ENCODE assay signal across 35 mouse cellular contexts in the genomic region with DNA sequence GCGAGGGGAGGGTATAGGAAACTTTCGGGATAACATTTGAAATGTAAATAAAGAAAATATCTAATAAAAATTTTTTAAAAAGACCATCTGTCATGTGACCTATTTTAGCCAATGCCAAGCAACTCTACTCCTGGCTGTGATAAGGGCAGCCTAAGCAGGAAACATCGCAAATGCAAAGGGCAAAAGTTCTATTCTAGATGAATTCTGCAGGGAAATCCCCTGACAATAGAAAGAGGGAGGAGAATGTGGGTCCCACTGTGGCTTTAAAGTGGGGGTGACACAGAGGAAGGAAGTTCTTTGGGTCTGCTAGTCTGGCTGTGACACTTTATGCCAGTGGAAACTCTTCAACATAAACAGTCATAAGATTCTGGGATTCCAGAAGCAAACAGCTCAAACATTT. TPM values are rescaled to one million over a fixed set of nuclear protein-coding genes. Genes with fewer than 3 reads are reported as not detected.
DNase-seq lines count a peak whose midpoint lies in the region; ATAC-seq lines count a peak whose summit lies in the region.
"Had no signal": no experiment of that assay in that cellular context is flagged by ENCODE, and none has a peak within 500 bp of the region (broad histone marks: within the 10 kb centered on the region; RNA-seq: fewer than 3 reads in every experiment).

No protein-coding gene starts in this region.

- H3K36me3 ChIP-seq in splenic B cell, adult 2 months (ENCODE audit: control insufficient read depth, insufficient read depth, low read length, poor library complexity, severe bottlenecking) = no peaks in the 10 kb centered on the region
- H3K36me3 ChIP-seq in intestine, embryonic 15.5 days = no peaks in the 10 kb centered on the region
- H3K36me3 ChIP-seq: embryonic facial prominence, embryonic 13.5 days; forebrain, embryonic 10.5 days; hindbrain, embryonic 12.5 days; kidney, embryonic 15.5 days; liver, embryonic 12.5 days; neural tube, embryonic 12.5 days had no signal

- H3K27me3 ChIP-seq in splenic B cell, adult 2 months (ENCODE audit: control insufficient read depth, insufficient read depth, low read length, poor library complexity, severe bottlenecking) = no peaks in the 10 kb centered on the region
- H3K27me3 ChIP-seq in intestine, embryonic 15.5 days (replicated peaks) = no peaks in the 10 kb centered on the region
- H3K27me3 ChIP-seq: embryonic facial prominence, embryonic 13.5 days; hindbrain, embryonic 12.5 days; kidney, embryonic 15.5 days; liver, embryonic 12.5 days; neural tube, embryonic 12.5 days had no signal

- peak; percentile 95 for ATAC-seq in CD4-positive, CD25-positive, alpha-beta regulatory T cell, adult 4 months
- ATAC-seq in intestine, embryonic 15.5 days = no peak
- ATAC-seq: forebrain, embryonic 16.5 days; hindbrain, postnatal 0 days; liver, embryonic 12.5 days; liver, postnatal 0 days had no signal

- no peak overlapping the region for H3K4me2 ChIP-seq in intestine, embryonic 15.5 days (replicated peaks)
- H3K4me2 ChIP-seq: embryonic facial prominence, embryonic 13.5 days; hindbrain, embryonic 12.5 days; kidney, embryonic 15.5 days; liver, embryonic 12.5 days; neural tube, embryonic 12.5 days had no signal

- DNase-seq in T-cell, adult 2 months (ENCODE audit: low spot score) = peak; percentile 5
- peak; percentile 62 for DNase-seq in induced T-regulatory cell, adult 2 months (ENCODE audit: low read depth)
- DNase-seq in splenic B cell, adult 2 months (ENCODE audit: low read depth, low spot score) = peak; percentile 16
- no peak for DNase-seq in natural killer cell, adult 2 months (ENCODE audit: low spot score in 2 of 2)
- no peak for DNase-seq in adipocyte (ENCODE audit: low spot score)
- DNase-seq: adrenal gland, postnatal 10 days; B cell, adult 2 months; cerebellum, adult 11-12 months; cerebellum, adult 9-11 months; heart, postnatal 14 days; kidney, adult 18-20 months; kidney, postnatal 25 days; left cerebral cortex, postnatal 4 days; liver, postnatal 0 days; lung, postnatal 36 days; midbrain, embryonic 14.5 days; right cerebral cortex, adult 18-20 months; spleen, adult 18-20 months had no signal

- no peak overlapping the region for H3K27ac ChIP-seq in intestine, embryonic 15.5 days
- H3K27ac ChIP-seq: embryonic facial prominence, embryonic 13.5 days; forebrain, embryonic 10.5 days; hindbrain, embryonic 12.5 days; hindbrain, postnatal 0 days; kidney, embryonic 15.5 days; layer of hippocampus, adult 2 months; left cerebral cortex, adult 2 months; liver, embryonic 12.5 days; neural tube, embryonic 12.5 days had no signal

- no peaks in the 10 kb centered on the region for H3K9me3 ChIP-seq in intestine, embryonic 15.5 days
- H3K9me3 ChIP-seq: embryonic facial prominence, embryonic 13.5 days; forebrain, embryonic 10.5 days; hindbrain, embryonic 12.5 days; kidney, embryonic 15.5 days; liver, embryonic 12.5 days; neural tube, embryonic 12.5 days had no signal

- no peak overlapping the region for H3K9ac ChIP-seq in intestine, embryonic 15.5 days
- H3K9ac ChIP-seq: embryonic facial prominence, embryonic 13.5 days; hindbrain, embryonic 12.5 days; kidney, embryonic 15.5 days; liver, embryonic 12.5 days; liver, postnatal 0 days; neural tube, embryonic 12.5 days had no signal

- WGBS in intestine, embryonic 15.5 days = 79% methylated on average over 3 of the region's 3 CpGs

- no peak overlapping the region for H3K4me3 ChIP-seq in intestine, embryonic 15.5 days (replicated peaks)
- H3K4me3 ChIP-seq: embryonic facial prominence, embryonic 13.5 days; forebrain, embryonic 10.5 days; hindbrain, embryonic 12.5 days; kidney, embryonic 15.5 days; layer of hippocampus, adult 2 months; left cerebral cortex, adult 2 months; liver, embryonic 12.5 days; neural tube, embryonic 12.5 days had no signal

- 0 out of 2 replicates have a peak, but pooled peaks cover 3% of the 10 kb centered on the region for H3K4me1 ChIP-seq in intestine, embryonic 15.5 days (replicated peaks)
- H3K4me1 ChIP-seq: embryonic facial prominence, embryonic 13.5 days; forebrain, embryonic 10.5 days; hindbrain, embryonic 12.5 days; kidney, embryonic 15.5 days; liver, embryonic 12.5 days; neural tube, embryonic 12.5 days had no signal

RNA-seq across cellular contexts. Expression of a gene that starts 4.7 kb away (rescaled TPM):
- polyA plus RNA-seq in CD4-positive, CD25-positive, alpha-beta regulatory T cell, adult 4 months (2017; shearing (Covaris generic)) = under 1 TPM in 1 of 2 experiments, not detected in 1; 0.17 TPM
- polyA plus RNA-seq in intestine, embryonic 15.5 days (2015; fragmentation: Nextera tagmentation; extraction: Ambion mirVana) = 0.67 and 0.94 TPM in 2 replicates
- polyA plus RNA-seq: embryonic facial prominence, embryonic 13.5 days; forebrain, embryonic 16.5 days; hindbrain, embryonic 12.5 days; midbrain, embryonic 14.5 days; testis, adult 2 months; urinary bladder, adult 2 months had no signal

RNA-seq across cellular contexts. Expression of a gene that starts 17.7 kb away (rescaled TPM):
- polyA plus RNA-seq in CD4-positive, CD25-positive, alpha-beta regulatory T cell, adult 4 months (2017; shearing (Covaris generic)) = under 1 TPM in 1 of 2 experiments, not detected in 1; 0.34 TPM
- polyA plus RNA-seq in intestine, embryonic 15.5 days (2015; fragmentation: Nextera tagmentation; extraction: Ambion mirVana) = not detected in 2 replicates
- polyA plus RNA-seq: embryonic facial prominence, embryonic 13.5 days; forebrain, embryonic 10.5 days; forebrain, embryonic 16.5 days; heart, embryonic 14.5 days; hindbrain, embryonic 12.5 days; hindbrain, postnatal 0 days; kidney, embryonic 15.5 days; lung, embryonic 16.5 days; midbrain, embryonic 14.5 days; neural tube, embryonic 12.5 days; stomach, embryonic 14.5 days; testis, adult 2 months had no signal

RNA-seq across cellular contexts. Expression of a gene that starts 51.4 kb away (rescaled TPM):
- not detected for polyA plus RNA-seq in CD4-positive, CD25-positive, alpha-beta regulatory T cell, adult 4 months (2017; shearing (Covaris generic))
- 0.21 TPM in 1 of 2 replicates, not detected in the other for polyA plus RNA-seq in intestine, embryonic 15.5 days (2015; fragmentation: Nextera tagmentation; extraction: Ambion mirVana)
- polyA plus RNA-seq: embryonic facial prominence, embryonic 13.5 days; forebrain, embryonic 10.5 days; forebrain, embryonic 16.5 days; heart, embryonic 14.5 days; hindbrain, embryonic 12.5 days; hindbrain, postnatal 0 days; kidney, embryonic 15.5 days; liver, embryonic 12.5 days; liver, postnatal 0 days; lung, embryonic 16.5 days; midbrain, embryonic 14.5 days; neural tube, embryonic 12.5 days; stomach, embryonic 14.5 days; testis, adult 2 months had no signal

Comparison
In these comparisons a context has a peak if more than half of its experiments do, and no peak if none do; other contexts are left out.
1. DNase-seq: peak in T-cell, adult 2 months (single experiment), induced T-regulatory cell, adult 2 months (single experiment) and splenic B cell, adult 2 months (single experiment); none in natural killer cell, adult 2 months (0 of 2) and adipocyte (single experiment).